Mouse (Mus musculus) kidney, postnatal 0 days (tissue): ENCODE results near the gene Klhl2. TPM values are rescaled to one million over a fixed set of nuclear protein-coding genes. Genes with fewer than 3 reads are reported as not detected.

Experiments used
- ATAC-seq: fragments of 200-750 bp; cut with Nextera tagmentation; replicated peaks from 2 replicates; pipeline ENCODE4 v1.8.0; 2017; ENCODE audit warnings: low read depth, moderate number of reproducible peaks, moderate TSS enrichment, moderate library complexity; ENCODE audit not compliant: low FRiP score
- DNase-seq: peaks from one replicate; pipeline ENCODE4 v3.0.0-alpha.2; 2016; ENCODE audit warnings: low spot score
- H3K27ac ChIP-seq: fragments of 300-500 bp; sonication (generic); 2 replicates; pipeline ENCODE4 v1.5.1; 2014; ENCODE audit warnings: mild to moderate bottlenecking
- H3K27me3 ChIP-seq: fragments of 300-500 bp; sonication (generic); 2 replicates; pipeline ENCODE4 v1.6.1; 2014; ENCODE audit warnings: low read length, mixed read lengths; ENCODE audit not compliant: insufficient read depth
- H3K36me3 ChIP-seq: fragments of 300-500 bp; sonication (generic); 2 replicates; pipeline ENCODE4 v1.6.1; 2014; ENCODE audit warnings: low read length, mixed read lengths; ENCODE audit not compliant: insufficient read depth
- H3K4me1 ChIP-seq: fragments of 300-500 bp; sonication (generic); replicated peaks from 2 replicates; pipeline ENCODE4 v1.6.1; 2014; ENCODE audit warnings: antibody characterized with exemption, low read length, mixed read lengths; ENCODE audit not compliant: insufficient read depth
- H3K4me2 ChIP-seq: fragments of 300-500 bp; sonication (generic); 2 replicates; pipeline ENCODE4 v1.6.1; 2014; ENCODE audit warnings: mild to moderate bottlenecking, low read length, moderate library complexity, mixed read lengths
- H3K4me3 ChIP-seq: fragments of 300-500 bp; sonication (generic); replicated peaks from 2 replicates; pipeline ENCODE4 v1.5.1; 2014; ENCODE audit warnings: low read depth, low read length
- H3K9ac ChIP-seq: fragments of 300-500 bp; sonication (generic); 2 replicates; pipeline ENCODE4 v1.6.1; 2014; ENCODE audit warnings: low read depth, low read length
- H3K9me3 ChIP-seq: fragments of 300-500 bp; sonication (generic); replicated peaks from 2 replicates; pipeline ENCODE4 v1.6.1; 2016; ENCODE audit warnings: low read length, inconsistent platforms, mixed read lengths
- CTCF ChIP-seq: IDR thresholded peaks from 2 replicates; pipeline ENCODE4 v1.5.1; 2016; ENCODE audit warnings: antibody characterized with exemption, low read depth, mild to moderate bottlenecking, moderate library complexity
- WGBS: fragments of 180-500 bp; shearing (Covaris S2); extraction: QIAGEN DNeasy Blood & Tissue Kit; methylation state at CpG from one replicate; pipeline ENCODE4 v1.1.7; 2014; 5-methylcytosine and 5-hydroxymethylcytosine counted together
- polyA plus RNA-seq: library from polyadenylated mRNA; unstranded; fragments of >200 nt; fragmentation: Nextera tagmentation; extraction: Ambion mirVana; gene quantifications from 2 replicates; pipeline ENCODE4 v1.2.1, GENCODE M21; 2015

Klhl2 gene
- polyA plus RNA-seq, 1 experiment from 2014 or later: 20.9 TPM

- Histone ChIP-seq H3K27me3 (no peaks in the 10 kb centered on the region), H3K27ac (no peak overlapping the region), H3K4me2 (no peak overlapping the region), H3K9ac (no peak overlapping the region), H3K36me3 (no peaks in the 10 kb centered on the region), H3K9me3 (no peaks in the 10 kb centered on the region), H3K4me3 (no peak overlapping the region), H3K4me1 (no peaks in the 10 kb centered on the region)
- DNase-seq (no peak), ATAC-seq (no peak)
- TF ChIP-seq CTCF: no peak
- 57% methylated on average over 2 of the region's 2 CpGs for WGBS
Measured at GRCm38 (mm10) chr8:64870218-64870617, 20.4 kb upstream of the Klhl2 start.

- peak overlapping the region; percentile 76; the same call in 1 of the 2 replicates for H3K27ac ChIP-seq
- H3K4me3 ChIP-seq: peak overlapping the region; percentile 97
- no peaks in the 10 kb centered on the region for H3K9me3 ChIP-seq
- ATAC-seq (peak; percentile 85), DNase-seq (no peak)
- H3K4me1 ChIP-seq: 0 out of 2 replicates have a peak, but pooled peaks cover 4% of the 10 kb centered on the region
- H3K9ac ChIP-seq: peak overlapping the region; percentile 88
- H3K27me3 ChIP-seq: no peaks in the 10 kb centered on the region
- H3K4me2 ChIP-seq: peak overlapping the region; percentile 93
- TF ChIP-seq CTCF: no peak
- under 1% methylated on average over 67 of the region's 100 CpGs for WGBS
- H3K36me3 ChIP-seq: no peaks in the 10 kb centered on the region
Measured at GRCm38 (mm10) chr8:64849091-64849896, 523 bp downstream of the Klhl2 start.

- Histone ChIP-seq H3K4me3 (peak overlapping the region; percentile 97), H3K27me3 (no peaks in the 10 kb centered on the region), H3K36me3 (no peaks in the 10 kb centered on the region), H3K4me1 (0 out of 2 replicates have a peak, but pooled peaks cover 4% of the 10 kb centered on the region), H3K27ac (no peak overlapping the region), H3K9ac (no peak overlapping the region), H3K4me2 (peak overlapping the region; percentile 93), H3K9me3 (no peaks in the 10 kb centered on the region)
- WGBS: 17% methylated on average over 8 of the region's 8 CpGs
- DNase-seq (no peak), ATAC-seq (no peak)
- no peak for TF ChIP-seq CTCF
Measured at GRCm38 (mm10) chr8:64848245-64848785, 1.5 kb downstream of the Klhl2 start.

GRCm38 (mm10) chr8:64847650-64848049 is 2.2 kb downstream of the Klhl2 start:
- no peak for ATAC-seq
- H3K9ac ChIP-seq: no peak overlapping the region
- H3K4me1 ChIP-seq: 0 out of 2 replicates have a peak, but pooled peaks cover 4% of the 10 kb centered on the region
- H3K9me3 ChIP-seq: no peaks in the 10 kb centered on the region
- no peaks in the 10 kb centered on the region for H3K36me3 ChIP-seq
- DNase-seq: no peak
- H3K27me3 ChIP-seq: no peaks in the 10 kb centered on the region
- no peak for TF ChIP-seq CTCF
- 28% methylated on average over 2 of the region's 2 CpGs for WGBS
- no peak overlapping the region for H3K27ac ChIP-seq
- H3K4me3 ChIP-seq: no peak overlapping the region
- 0 out of 2 replicates have a peak overlapping the region, but pooled peaks have one; percentile 93 for H3K4me2 ChIP-seq

GRCm38 (mm10) chr8:64847241-64847640 is 2.6 kb downstream of the Klhl2 start:
- 62% methylated on average over 2 of the region's 2 CpGs for WGBS
- H3K9ac ChIP-seq: no peak overlapping the region
- no peak for TF ChIP-seq CTCF
- H3K36me3 ChIP-seq: no peaks in the 10 kb centered on the region
- H3K27me3 ChIP-seq: no peaks in the 10 kb centered on the region
- H3K4me1 ChIP-seq: 0 out of 2 replicates have a peak, but pooled peaks cover 4% of the 10 kb centered on the region
- no peak overlapping the region for H3K4me2 ChIP-seq
- no peaks in the 10 kb centered on the region for H3K9me3 ChIP-seq
- no peak overlapping the region for H3K4me3 ChIP-seq
- H3K27ac ChIP-seq: no peak overlapping the region
- ATAC-seq: no peak
- DNase-seq: no peak

GRCm38 (mm10) chr8:64845314-64845713 is 4.5 kb downstream of the Klhl2 start:
- 80% methylated on average over 7 of the region's 7 CpGs for WGBS
- no peak for TF ChIP-seq CTCF
- DNase-seq (no peak), ATAC-seq (no peak)
- Histone ChIP-seq H3K4me3 (no peak overlapping the region), H3K4me1 (0 out of 2 replicates have a peak, but pooled peaks cover 8% of the 10 kb centered on the region), H3K27me3 (no peaks in the 10 kb centered on the region), H3K27ac (no peak overlapping the region), H3K9me3 (no peaks in the 10 kb centered on the region), H3K36me3 (no peaks in the 10 kb centered on the region), H3K4me2 (no peak overlapping the region), H3K9ac (no peak overlapping the region)
